ENCODE assay signal across 8 mouse cellular contexts in the genomic region with DNA sequence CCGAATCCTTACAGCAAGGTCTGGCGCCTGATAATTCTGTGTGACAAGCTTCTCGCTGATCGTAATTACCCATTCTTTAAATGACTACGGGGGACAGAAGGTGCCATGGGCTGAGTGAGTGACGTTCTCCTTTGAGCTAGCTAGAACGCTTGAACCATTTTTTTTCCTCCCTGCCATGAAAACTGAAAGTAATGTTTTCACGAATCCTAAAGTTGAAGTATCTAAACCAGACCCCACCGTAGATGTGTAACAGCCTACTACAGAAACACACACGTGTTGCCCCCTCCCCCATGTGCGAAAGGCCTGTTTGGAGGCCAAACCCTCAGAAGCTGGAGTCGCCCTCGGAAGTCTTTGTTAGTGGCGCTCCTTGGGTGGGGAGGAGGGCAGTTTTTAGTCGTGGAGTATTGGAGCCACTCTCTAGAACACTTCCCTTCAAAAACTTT. TPM values are rescaled to one million over a fixed set of nuclear protein-coding genes. Genes with fewer than 3 reads are reported as not detected.
A peak's percentile ranks its signal among the peaks of the same experiment; 100 is the strongest.
DNase-seq lines count a peak whose midpoint lies in the region; ATAC-seq and TF ChIP-seq lines count a peak whose summit lies in the region.

No protein-coding gene starts in this region.

- H3K4me2 ChIP-seq in forebrain, embryonic 11.5 days (ENCODE audit: low read depth, low read length, severe bottlenecking), result peak overlapping the region; percentile 73
- H3K4me2 ChIP-seq in hindbrain, embryonic 14.5 days (replicated peaks), result peak overlapping the region; percentile 66
- peak overlapping the region; percentile 71 for H3K4me2 ChIP-seq in liver, embryonic 12.5 days

- peak; percentile 40 for ATAC-seq in activated CD4-positive, CD25-positive, alpha-beta regulatory T cell, adult 4 months
- ATAC-seq in forebrain, embryonic 11.5 days (replicated peaks; ENCODE audit: low FRiP score), result peak; percentile 63; the same call in 1 of the 2 replicates
- peak; percentile 38 for ATAC-seq in hindbrain, embryonic 14.5 days (ENCODE audit: low FRiP score)
- peak; percentile 43 for ATAC-seq in liver, embryonic 12.5 days

- DNase-seq in cerebellum, adult 2 months, result peak; percentile 19 to 26
- DNase-seq in cerebellum, postnatal 36 days, result no peak
- peak; percentile 70 for DNase-seq in forebrain, embryonic 11.5 days (ENCODE audit: low spot score)
- peak; percentile 48 for DNase-seq in hindbrain, embryonic 14.5 days (ENCODE audit: low spot score)
- DNase-seq in naive thymus-derived CD4-positive, alpha-beta T cell, adult 2 months (ENCODE audit: low read depth), result peak; percentile 71
- no peak for DNase-seq in urinary bladder, postnatal 4 days (ENCODE audit: low spot score in 2 of 2)

- H3K9me3 ChIP-seq in forebrain, embryonic 11.5 days (ENCODE audit: control insufficient read depth, low read length), result no peaks in the 10 kb centered on the region
- no peaks in the 10 kb centered on the region for H3K9me3 ChIP-seq in hindbrain, embryonic 14.5 days (ENCODE audit: control insufficient read depth, low read length)
- H3K9me3 ChIP-seq in liver, embryonic 12.5 days (replicated peaks), result no peaks in the 10 kb centered on the region

- H3K27ac ChIP-seq in cerebellum, adult 2 months (ENCODE audit: insufficient read depth, low read length), result no peak overlapping the region
- peak overlapping the region; percentile 96 for H3K27ac ChIP-seq in forebrain, embryonic 11.5 days (ENCODE audit: low read depth, low read length)
- H3K27ac ChIP-seq in hindbrain, embryonic 14.5 days, result peak overlapping the region; percentile 95
- H3K27ac ChIP-seq in liver, embryonic 12.5 days, result peak overlapping the region; percentile 87

- peak overlapping the region; percentile 96 for H3K4me3 ChIP-seq in cerebellum, adult 2 months (replicated peaks; ENCODE audit: insufficient read depth, low read depth, low read length)
- peak overlapping the region; percentile 95 for H3K4me3 ChIP-seq in forebrain, embryonic 11.5 days (ENCODE audit: low read depth, low read length)
- H3K4me3 ChIP-seq in hindbrain, embryonic 14.5 days (replicated peaks; ENCODE audit: low read length), result peak overlapping the region; percentile 76
- H3K4me3 ChIP-seq in liver, embryonic 12.5 days, result peak overlapping the region; percentile 74

- 0 out of 2 replicates have a peak, but pooled peaks cover 4% of the 10 kb centered on the region for H3K4me1 ChIP-seq in cerebellum, adult 2 months (ENCODE audit: control insufficient read depth, insufficient read depth, low read length)
- H3K4me1 ChIP-seq in forebrain, embryonic 11.5 days (replicated peaks; ENCODE audit: control insufficient read depth, insufficient read depth, low read length), result peaks cover 3% of the 10 kb centered on the region; the same call in 1 of the 2 replicates
- peaks cover 25% of the 10 kb centered on the region for H3K4me1 ChIP-seq in hindbrain, embryonic 14.5 days (replicated peaks; ENCODE audit: control insufficient read depth, insufficient read depth, low read length)
- H3K4me1 ChIP-seq in liver, embryonic 12.5 days, result peaks cover 71% of the 10 kb centered on the region

- no peaks in the 10 kb centered on the region for H3K27me3 ChIP-seq in cerebellum, adult 2 months (ENCODE audit: control insufficient read depth, insufficient read depth, low read length)
- H3K27me3 ChIP-seq in forebrain, embryonic 11.5 days (ENCODE audit: control insufficient read depth, insufficient read depth, low read length), result no peaks in the 10 kb centered on the region
- H3K27me3 ChIP-seq in hindbrain, embryonic 14.5 days (ENCODE audit: control insufficient read depth, insufficient read depth, low read length), result no peaks in the 10 kb centered on the region
- H3K27me3 ChIP-seq in liver, embryonic 12.5 days (replicated peaks), result no peaks in the 10 kb centered on the region

- no peak for TF ChIP-seq POLR2A in cerebellum, adult 2 months (IDR thresholded peaks at IDR 0.05; ENCODE audit: borderline replicate concordance, insufficient read depth, low read length)

- no peaks in the 10 kb centered on the region for H3K36me3 ChIP-seq in forebrain, embryonic 11.5 days (ENCODE audit: control insufficient read depth, insufficient read depth, low read length)
- 0 out of 2 replicates have a peak, but pooled peaks cover 4% of the 10 kb centered on the region for H3K36me3 ChIP-seq in hindbrain, embryonic 14.5 days (replicated peaks; ENCODE audit: control insufficient read depth, insufficient read depth)
- H3K36me3 ChIP-seq in liver, embryonic 12.5 days, result peaks cover 28% of the 10 kb centered on the region

- under 1% methylated on average over 15 of the region's 15 CpGs for WGBS in cerebellum, adult 2 months
- under 1% methylated on average over 15 of the region's 15 CpGs for WGBS in forebrain, embryonic 11.5 days
- WGBS in hindbrain, embryonic 14.5 days, result 0% methylated on average over 15 of the region's 15 CpGs
- WGBS in liver, embryonic 12.5 days (ENCODE audit: insufficient replicate concordance), result under 1% methylated on average over 15 of the region's 15 CpGs

- no peak for TF ChIP-seq CTCF in cerebellum, adult 2 months (IDR thresholded peaks at IDR 0.05; ENCODE audit: borderline replicate concordance, insufficient read depth, low read depth, low read length)

- peak overlapping the region; percentile 98 for H3K9ac ChIP-seq in forebrain, embryonic 11.5 days (ENCODE audit: low read length)
- H3K9ac ChIP-seq in hindbrain, embryonic 14.5 days, result peak overlapping the region; percentile 93
- peak overlapping the region; percentile 95 for H3K9ac ChIP-seq in liver, embryonic 12.5 days

RNA-seq across cellular contexts. Expression of a gene that starts 0.8 kb away (rescaled TPM):
- 23.0 and 23.4 TPM in 2 replicates for polyA plus RNA-seq in cerebellum, adult 2 months (2012; rRNA removed)
- 10 to 100 TPM; 50.1 to 56.1 TPM for polyA plus RNA-seq in activated CD4-positive, CD25-positive, alpha-beta regulatory T cell, adult 4 months (2017; shearing (Covaris generic))
- 121 and 122 TPM in 2 replicates for polyA plus RNA-seq in forebrain, embryonic 11.5 days (2014; fragmentation: Nextera tagmentation; extraction: Ambion mirVana)
- 52.0 and 54.8 TPM in 2 replicates for polyA plus RNA-seq in hindbrain, embryonic 14.5 days (2014; fragmentation: Nextera tagmentation; extraction: Ambion mirVana)
- 45.1 and 49.6 TPM in 2 replicates for polyA plus RNA-seq in liver, embryonic 12.5 days (2016; fragmentation: Nextera tagmentation; extraction: Ambion mirVana)

RNA-seq across cellular contexts. Expression of a gene that starts 22.1 kb away (rescaled TPM):
- polyA plus RNA-seq in cerebellum, adult 2 months (2012; rRNA removed), result 5.9 and 6.1 TPM in 2 replicates
- 1 to 10 TPM; 4.4 to 6.2 TPM for polyA plus RNA-seq in activated CD4-positive, CD25-positive, alpha-beta regulatory T cell, adult 4 months (2017; shearing (Covaris generic))
- 5.2 and 5.5 TPM in 2 replicates for polyA plus RNA-seq in forebrain, embryonic 11.5 days (2014; fragmentation: Nextera tagmentation; extraction: Ambion mirVana)
- 3.6 TPM in 2 replicates for polyA plus RNA-seq in hindbrain, embryonic 14.5 days (2014; fragmentation: Nextera tagmentation; extraction: Ambion mirVana)
- polyA plus RNA-seq in liver, embryonic 12.5 days (2016; fragmentation: Nextera tagmentation; extraction: Ambion mirVana), result 3.0 and 4.3 TPM in 2 replicates

RNA-seq across cellular contexts. Expression of a gene that starts 22.2 kb away (rescaled TPM):
- 6.8 and 7.9 TPM in 2 replicates for polyA plus RNA-seq in cerebellum, adult 2 months (2012; rRNA removed)
- polyA plus RNA-seq in activated CD4-positive, CD25-positive, alpha-beta regulatory T cell, adult 4 months (2017; shearing (Covaris generic)), result 10 to 100 TPM; 18.2 to 18.7 TPM
- 54.2 and 57.8 TPM in 2 replicates for polyA plus RNA-seq in forebrain, embryonic 11.5 days (2014; fragmentation: Nextera tagmentation; extraction: Ambion mirVana)
- 15.0 and 15.6 TPM in 2 replicates for polyA plus RNA-seq in hindbrain, embryonic 14.5 days (2014; fragmentation: Nextera tagmentation; extraction: Ambion mirVana)
- 58.1 and 58.9 TPM in 2 replicates for polyA plus RNA-seq in liver, embryonic 12.5 days (2016; fragmentation: Nextera tagmentation; extraction: Ambion mirVana)

Comparison
In these comparisons a context has a peak if more than half of its experiments do, and no peak if none do; other contexts are left out.
1. DNase-seq: peak in cerebellum, adult 2 months (2 of 2), forebrain, embryonic 11.5 days (single experiment), hindbrain, embryonic 14.5 days (single experiment) and naive thymus-derived CD4-positive, alpha-beta T cell, adult 2 months (single experiment); none in cerebellum, postnatal 36 days (0 of 2) and urinary bladder, postnatal 4 days (0 of 2).
2. Peak in every context shown above with its lines, with median percentiles within 50 percentile points of each other: H3K4me3 ChIP-seq, ATAC-seq, H3K4me2 ChIP-seq and H3K9ac ChIP-seq.